Mouse (Mus musculus) kidney, adult 2 months (tissue): ENCODE measurements around the gene Bdkrb2.

Source experiments
- CTCF ChIP-seq: fragments of 200-500 bp; conservative IDR thresholded peaks from 2 replicates; pipeline ENCODE4 v1.5.1; 2011; ENCODE audit warnings: low read depth, mild to moderate bottlenecking, control low read depth, low read length, moderate library complexity, mixed read lengths; ENCODE audit not compliant: insufficient read depth, insufficient read length
- POLR2A ChIP-seq: fragments of 200-500 bp; IDR thresholded peaks from one replicate; pipeline ENCODE4 v1.6.1; 2011; ENCODE audit warnings: low read depth, low read length, control low read depth

- no peak for TF ChIP-seq CTCF
- no peak for TF ChIP-seq POLR2A
These were observed 43.2 kb upstream of the Bdkrb2 start for GRCm38 (mm10) chr12:105519851-105520250.
